Mouse (Mus musculus): ENCODE data around the gene 4921539E11Rik. TPM values are rescaled to one million over a fixed set of nuclear protein-coding genes. Genes with fewer than 3 reads are reported as not detected.

The 4921539E11Rik gene
- polyA plus RNA-seq, 1 experiment from 2014 or later, result not detected

GRCm38 (mm10) chr4:103258817-103259216, 31.8 kb downstream of the 4921539E11Rik start:
- peaks cover 3% of the 10 kb centered on the region; the same call in 1 of the 2 replicates for H3K4me1 ChIP-seq (ENCODE audit: control insufficient read depth, insufficient read depth, low read length)
- WGBS, result 88% methylated on average over 3 of the region's 3 CpGs

DNA sequence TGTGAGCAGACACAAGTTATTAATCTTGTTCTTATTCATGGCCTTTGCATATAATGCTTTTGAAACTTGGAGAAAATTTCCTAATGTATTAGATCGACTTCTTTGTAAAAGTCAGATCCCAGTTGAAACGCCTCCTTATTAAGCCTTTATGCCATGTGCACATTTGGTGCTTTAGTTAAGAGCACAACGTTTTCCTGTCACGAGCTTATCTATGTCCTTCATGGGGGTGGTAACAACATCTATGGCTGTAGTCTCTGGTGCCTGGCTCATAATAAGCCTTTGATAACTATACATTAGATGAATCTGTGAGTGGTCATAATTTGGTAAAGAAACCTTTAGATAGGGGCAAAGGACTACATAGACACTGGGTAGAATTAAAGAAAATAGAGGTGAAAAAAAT, 36.8 kb downstream of the 4921539E11Rik start:
- H3K4me3 ChIP-seq (ENCODE audit: low read depth, low read length), result no peak overlapping the region
- H3K36me3 ChIP-seq (ENCODE audit: control insufficient read depth, insufficient read depth, low read length), result no peaks in the 10 kb centered on the region
- no peaks in the 10 kb centered on the region for H3K27me3 ChIP-seq (ENCODE audit: control insufficient read depth, insufficient read depth, low read depth, low read length)
- no peak overlapping the region for H3K27ac ChIP-seq (ENCODE audit: low read length)
- no peaks in the 10 kb centered on the region for H3K9me3 ChIP-seq (replicated peaks; ENCODE audit: control insufficient read depth, low read length, poor library complexity, severe bottlenecking)
- no peak for ATAC-seq
- H3K9ac ChIP-seq (ENCODE audit: low read depth, low read length), result no peak overlapping the region
- no peak overlapping the region for H3K4me2 ChIP-seq (ENCODE audit: low read length)
- no peaks in the 10 kb centered on the region for H3K4me1 ChIP-seq (ENCODE audit: control insufficient read depth, insufficient read depth, low read length)
- 77% methylated on average over 4 of the region's 4 CpGs for WGBS

More at GRCm38 (mm10) chr4:103258817-103259216, 31.8 kb downstream of the 4921539E11Rik start:
- no peaks in the 10 kb centered on the region for H3K36me3 ChIP-seq (ENCODE audit: control insufficient read depth, insufficient read depth, low read length)
- no peak for ATAC-seq
- no peaks in the 10 kb centered on the region for H3K27me3 ChIP-seq (ENCODE audit: control insufficient read depth, insufficient read depth, low read depth, low read length)
- H3K27ac ChIP-seq (ENCODE audit: low read length), result no peak overlapping the region
- H3K9me3 ChIP-seq (replicated peaks; ENCODE audit: control insufficient read depth, low read length, poor library complexity, severe bottlenecking), result no peaks in the 10 kb centered on the region
- H3K9ac ChIP-seq (ENCODE audit: low read depth, low read length), result no peak overlapping the region
- no peak overlapping the region for H3K4me3 ChIP-seq (ENCODE audit: low read depth, low read length)
- no peak overlapping the region for H3K4me2 ChIP-seq (ENCODE audit: low read length)

- H3K4me1 ChIP-seq (ENCODE audit: control insufficient read depth, insufficient read depth, low read length), result no peaks in the 10 kb centered on the region
- no peak overlapping the region for H3K9ac ChIP-seq (ENCODE audit: low read depth, low read length)
- no peak overlapping the region for H3K27ac ChIP-seq (ENCODE audit: low read length)
- WGBS, result 77% methylated on average over 6 of the region's 6 CpGs
- H3K4me2 ChIP-seq (ENCODE audit: low read length), result no peak overlapping the region
- H3K9me3 ChIP-seq (replicated peaks; ENCODE audit: control insufficient read depth, low read length, poor library complexity, severe bottlenecking), result no peaks in the 10 kb centered on the region
- H3K27me3 ChIP-seq (ENCODE audit: control insufficient read depth, insufficient read depth, low read depth, low read length), result no peaks in the 10 kb centered on the region
- no peak for ATAC-seq
- no peaks in the 10 kb centered on the region for H3K36me3 ChIP-seq (ENCODE audit: control insufficient read depth, insufficient read depth, low read length)
- H3K4me3 ChIP-seq (ENCODE audit: low read depth, low read length), result no peak overlapping the region
Observed at GRCm38 (mm10) chr4:103249436-103250085, 41.1 kb downstream of the 4921539E11Rik start.

- Histone ChIP-seq H3K4me1 (ENCODE audit: control insufficient read depth, insufficient read depth, low read length) (no peaks in the 10 kb centered on the region), H3K4me3 (ENCODE audit: low read depth, low read length) (no peak overlapping the region), H3K9me3 (replicated peaks; ENCODE audit: control insufficient read depth, low read length, poor library complexity, severe bottlenecking) (no peaks in the 10 kb centered on the region), H3K27me3 (ENCODE audit: control insufficient read depth, insufficient read depth, low read depth, low read length) (no peaks in the 10 kb centered on the region), H3K4me2 (ENCODE audit: low read length) (no peak overlapping the region), H3K9ac (ENCODE audit: low read depth, low read length) (no peak overlapping the region), H3K27ac (ENCODE audit: low read length) (no peak overlapping the region), H3K36me3 (ENCODE audit: control insufficient read depth, insufficient read depth, low read length) (no peaks in the 10 kb centered on the region)
- no peak for ATAC-seq
- WGBS, result 77% methylated on average over 2 of the region's 2 CpGs
Observed at GRCm38 (mm10) chr4:103247813-103248212, 42.9 kb downstream of the 4921539E11Rik start.

DNA sequence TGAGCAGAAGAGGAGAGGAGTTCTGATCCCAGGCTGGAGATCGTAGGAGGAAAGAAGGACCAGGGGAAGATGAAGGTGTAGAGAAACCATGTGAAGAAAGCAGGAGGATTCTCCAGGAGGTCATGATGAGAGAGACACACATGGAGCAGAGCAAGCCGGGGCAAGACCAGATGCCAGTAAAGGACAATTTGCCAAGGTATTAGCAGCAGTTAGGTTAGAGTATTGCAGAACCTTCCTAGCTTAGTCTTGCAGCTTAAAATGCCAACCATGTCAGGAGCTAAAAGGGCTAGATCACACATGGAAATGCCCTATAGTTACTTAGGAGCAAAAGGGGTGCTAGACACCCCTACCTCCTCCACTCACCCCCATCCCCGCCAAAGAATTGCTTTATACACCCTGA, 43.4 kb downstream of the 4921539E11Rik start:
- no peak for ATAC-seq
- Histone ChIP-seq H3K4me1 (ENCODE audit: control insufficient read depth, insufficient read depth, low read length) (no peaks in the 10 kb centered on the region), H3K27ac (ENCODE audit: low read length) (no peak overlapping the region), H3K9me3 (replicated peaks; ENCODE audit: control insufficient read depth, low read length, poor library complexity, severe bottlenecking) (no peaks in the 10 kb centered on the region), H3K27me3 (ENCODE audit: control insufficient read depth, insufficient read depth, low read depth, low read length) (no peaks in the 10 kb centered on the region), H3K9ac (ENCODE audit: low read depth, low read length) (no peak overlapping the region), H3K4me3 (ENCODE audit: low read depth, low read length) (no peak overlapping the region), H3K36me3 (ENCODE audit: control insufficient read depth, insufficient read depth, low read length) (no peaks in the 10 kb centered on the region), H3K4me2 (ENCODE audit: low read length) (no peak overlapping the region)
- 85% methylated on average over 3 of the region's 3 CpGs for WGBS

GRCm38 (mm10) chr4:103232156-103232555, 58.5 kb downstream of the 4921539E11Rik start:
- H3K27me3 ChIP-seq (ENCODE audit: control insufficient read depth, insufficient read depth, low read depth, low read length), result no peaks in the 10 kb centered on the region
- no peak overlapping the region for H3K4me2 ChIP-seq (ENCODE audit: low read length)
- peaks cover 5% of the 10 kb centered on the region; the same call in 1 of the 2 replicates for H3K9me3 ChIP-seq (replicated peaks; ENCODE audit: control insufficient read depth, low read length, poor library complexity, severe bottlenecking)
- H3K4me3 ChIP-seq (ENCODE audit: low read depth, low read length), result no peak overlapping the region
- H3K36me3 ChIP-seq (ENCODE audit: control insufficient read depth, insufficient read depth, low read length), result no peaks in the 10 kb centered on the region
- no peak overlapping the region for H3K27ac ChIP-seq (ENCODE audit: low read length)
- WGBS, result 22% methylated on average over 2 of the region's 2 CpGs
- H3K9ac ChIP-seq (ENCODE audit: low read depth, low read length), result no peak overlapping the region
- H3K4me1 ChIP-seq (ENCODE audit: control insufficient read depth, insufficient read depth, low read length), result no peaks in the 10 kb centered on the region
- no peak for ATAC-seq

GRCm38 (mm10) chr4:103222854-103223253, 67.8 kb downstream of the 4921539E11Rik start:
- H3K36me3 ChIP-seq (ENCODE audit: control insufficient read depth, insufficient read depth, low read length), result no peaks in the 10 kb centered on the region
- H3K4me2 ChIP-seq (ENCODE audit: low read length), result no peak overlapping the region
- H3K9ac ChIP-seq (ENCODE audit: low read depth, low read length), result no peak overlapping the region
- H3K27me3 ChIP-seq (ENCODE audit: control insufficient read depth, insufficient read depth, low read depth, low read length), result no peaks in the 10 kb centered on the region
- 49% methylated on average over 9 of the region's 9 CpGs for WGBS
- no peak for ATAC-seq
- no peak overlapping the region for H3K27ac ChIP-seq (ENCODE audit: low read length)
- H3K4me1 ChIP-seq (ENCODE audit: control insufficient read depth, insufficient read depth, low read length), result no peaks in the 10 kb centered on the region
- H3K4me3 ChIP-seq (ENCODE audit: low read depth, low read length), result no peak overlapping the region
- H3K9me3 ChIP-seq (replicated peaks; ENCODE audit: control insufficient read depth, low read length, poor library complexity, severe bottlenecking), result no peaks in the 10 kb centered on the region

DNA sequence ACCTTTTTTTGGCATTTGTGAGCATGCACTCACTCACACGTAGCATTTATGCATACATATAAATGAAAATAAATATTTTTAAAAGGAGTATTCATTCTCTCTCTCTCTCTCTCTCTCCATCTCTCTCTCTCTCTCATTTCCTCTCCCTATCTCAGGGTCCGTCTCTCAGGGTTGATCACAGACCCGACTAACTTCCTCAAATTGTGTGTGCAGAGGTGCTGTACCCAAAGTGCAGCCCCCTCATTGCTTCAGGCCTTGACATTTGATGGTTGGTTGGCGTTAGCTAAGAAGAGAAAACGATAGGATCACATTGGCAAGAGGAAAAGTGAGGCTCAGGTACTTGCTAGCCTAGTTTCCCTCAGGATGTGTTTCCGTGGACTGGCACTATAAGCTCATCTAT, 68.9 kb downstream of the 4921539E11Rik start:
- no peak overlapping the region for H3K9ac ChIP-seq (ENCODE audit: low read depth, low read length)
- no peaks in the 10 kb centered on the region for H3K4me1 ChIP-seq (ENCODE audit: control insufficient read depth, insufficient read depth, low read length)
- no peaks in the 10 kb centered on the region for H3K9me3 ChIP-seq (replicated peaks; ENCODE audit: control insufficient read depth, low read length, poor library complexity, severe bottlenecking)
- no peaks in the 10 kb centered on the region for H3K36me3 ChIP-seq (ENCODE audit: control insufficient read depth, insufficient read depth, low read length)
- WGBS, result 84% methylated on average over 6 of the region's 6 CpGs
- H3K27me3 ChIP-seq (ENCODE audit: control insufficient read depth, insufficient read depth, low read depth, low read length), result no peaks in the 10 kb centered on the region
- no peak for ATAC-seq
- H3K4me3 ChIP-seq (ENCODE audit: low read depth, low read length), result no peak overlapping the region
- H3K4me2 ChIP-seq (ENCODE audit: low read length), result no peak overlapping the region
- no peak overlapping the region for H3K27ac ChIP-seq (ENCODE audit: low read length)

- Histone ChIP-seq H3K36me3 (ENCODE audit: control insufficient read depth, insufficient read depth, low read length) (no peaks in the 10 kb centered on the region), H3K4me2 (ENCODE audit: low read length) (no peak overlapping the region), H3K27ac (ENCODE audit: low read length) (peak overlapping the region; percentile 53; the same call in 1 of the 2 replicates), H3K4me1 (ENCODE audit: control insufficient read depth, insufficient read depth, low read length) (peaks cover 4% of the 10 kb centered on the region), H3K4me3 (ENCODE audit: low read depth, low read length) (no peak overlapping the region), H3K9me3 (replicated peaks; ENCODE audit: control insufficient read depth, low read length, poor library complexity, severe bottlenecking) (no peaks in the 10 kb centered on the region), H3K27me3 (ENCODE audit: control insufficient read depth, insufficient read depth, low read depth, low read length) (no peaks in the 10 kb centered on the region), H3K9ac (ENCODE audit: low read depth, low read length) (no peak overlapping the region)
- WGBS, result 56% methylated on average over 5 of the region's 5 CpGs
- no peak for ATAC-seq
Observed at GRCm38 (mm10) chr4:103219011-103219410, 71.7 kb downstream of the 4921539E11Rik start.
